Mouse (Mus musculus): ENCODE data around the gene Cidec.

- TF ChIP-seq CTCF (conservative IDR thresholded peaks at IDR 0.05; ENCODE audit: insufficient read depth, insufficient read length, low read depth, low read length) = no peak
- no peak for TF ChIP-seq POLR2A (IDR thresholded peaks at IDR 0.05; ENCODE audit: low read depth, low read length)
These were observed 6.5 kb upstream of the Cidec start for GRCm38 (mm10) chr6:113442087-113442441.

Measured in kidney, adult 2 months (tissue).